Comparison of ENCODE assay signal across 12 mouse cellular contexts in the genomic region with DNA sequence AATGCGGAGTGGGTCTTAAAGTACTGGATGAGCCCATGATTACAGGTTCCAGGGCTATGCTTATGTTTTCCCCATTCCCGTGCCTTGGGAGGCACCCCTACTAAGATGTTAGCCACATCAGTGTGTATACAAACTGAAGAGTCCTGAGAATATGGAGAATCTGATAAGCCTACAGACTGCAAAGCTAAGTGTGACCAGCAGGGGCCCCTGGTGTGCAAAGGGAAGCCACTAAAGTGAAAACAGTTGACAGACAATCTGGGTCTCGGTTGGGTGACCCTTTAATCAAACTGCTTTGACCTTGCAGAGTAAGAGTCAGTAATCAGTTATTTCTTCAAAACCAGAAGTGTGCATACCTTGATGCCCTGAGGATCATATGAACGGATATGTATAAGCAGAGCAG. TPM values are rescaled to one million over a fixed set of nuclear protein-coding genes. Genes with fewer than 3 reads are reported as not detected.
DNase-seq lines count a peak whose midpoint lies in the region; ATAC-seq lines count a peak whose summit lies in the region.
"Had no signal": no experiment of that assay in that cellular context is flagged by ENCODE, and none has a peak within 500 bp of the region (broad histone marks: within the 10 kb centered on the region; RNA-seq: fewer than 3 reads in every experiment).

No protein-coding gene starts in this region.

- no peak overlapping the region for H3K4me2 ChIP-seq in kidney, embryonic 15.5 days
- H3K4me2 ChIP-seq: hindbrain, embryonic 15.5 days; liver, embryonic 15.5 days; neural tube, embryonic 12.5 days had no signal

- no peak overlapping the region for H3K9ac ChIP-seq in kidney, embryonic 15.5 days
- H3K9ac ChIP-seq: hindbrain, embryonic 15.5 days; liver, embryonic 15.5 days; neural tube, embryonic 12.5 days had no signal

- H3K9me3 ChIP-seq in kidney, embryonic 15.5 days (replicated peaks), result peaks cover 9% of the 10 kb centered on the region; the same call in 1 of the 2 replicates
- H3K9me3 ChIP-seq: liver, embryonic 15.5 days had no signal

- H3K4me1 ChIP-seq in kidney, embryonic 15.5 days, result no peaks in the 10 kb centered on the region
- H3K4me1 ChIP-seq: hindbrain, embryonic 15.5 days; liver, embryonic 15.5 days; neural tube, embryonic 12.5 days had no signal

- peak; percentile 30 for DNase-seq in CD4-positive, CD25-positive, alpha-beta regulatory T cell, adult 2 months (ENCODE audit: low read depth, low spot score)
- DNase-seq in kidney, postnatal 10 days, result peak; percentile 26
- DNase-seq in R1 (ENCODE audit: low read depth, low spot score), result peak; percentile 37
- DNase-seq in left cerebral cortex, adult 11 months (ENCODE audit: low spot score), result no peak
- no peak for DNase-seq in cerebellum, adult 11-12 months
- DNase-seq: cerebellum, adult 2 months had no signal

- no peak overlapping the region for H3K27ac ChIP-seq in kidney, embryonic 15.5 days
- H3K27ac ChIP-seq: hindbrain, embryonic 15.5 days; liver, embryonic 15.5 days; neural tube, embryonic 12.5 days had no signal

- H3K4me3 ChIP-seq in kidney, embryonic 15.5 days (replicated peaks), result no peak overlapping the region
- H3K4me3 ChIP-seq: hindbrain, embryonic 15.5 days; liver, embryonic 15.5 days; neural tube, embryonic 12.5 days had no signal

- WGBS in kidney, embryonic 15.5 days, result 67% methylated on average over 4 of the region's 4 CpGs

- no peaks in the 10 kb centered on the region for H3K27me3 ChIP-seq in kidney, embryonic 15.5 days
- H3K27me3 ChIP-seq: hindbrain, embryonic 15.5 days; liver, embryonic 15.5 days; neural tube, embryonic 12.5 days had no signal

- ATAC-seq in CD4-positive, CD25-positive, alpha-beta regulatory T cell, adult 4 months, result no peak
- no peak for ATAC-seq in kidney, embryonic 15.5 days (replicated peaks; ENCODE audit: low FRiP score)
- peak; percentile 98 for ATAC-seq in megakaryocyte progenitor cell, adult 5-6 weeks (replicated peaks; ENCODE audit: poor library complexity)

- H3K36me3 ChIP-seq in kidney, embryonic 15.5 days, result no peaks in the 10 kb centered on the region
- H3K36me3 ChIP-seq: hindbrain, embryonic 15.5 days; liver, embryonic 15.5 days; neural tube, embryonic 12.5 days had no signal

RNA-seq across cellular contexts. Expression of a gene that starts 21.8 kb away (rescaled TPM):
- not detected for polyA plus RNA-seq in CD4-positive, CD25-positive, alpha-beta regulatory T cell, adult 4 months (2017; shearing (Covaris generic))
- polyA plus RNA-seq in kidney, embryonic 15.5 days (2015; fragmentation: Nextera tagmentation; extraction: Ambion mirVana), result 0.26 and 0.38 TPM in 2 replicates
- total RNA-seq in megakaryocyte progenitor cell, adult 5-6 weeks (2015), result 0.93 and 1.2 TPM in 2 replicates
- 0.51 and 0.54 TPM in 2 replicates for total RNA-seq in megakaryocyte progenitor cell, adult 5-6 weeks (2017)

Comparison
In these comparisons a context has a peak if more than half of its experiments do, and no peak if none do; other contexts are left out.
1. DNase-seq: peak in CD4-positive, CD25-positive, alpha-beta regulatory T cell, adult 2 months (single experiment), kidney, postnatal 10 days (single experiment) and R1 (single experiment); none in left cerebral cortex, adult 11 months (single experiment) and cerebellum, adult 11-12 months (single experiment).